Mouse (Mus musculus) spleen, adult 2 months (tissue): ENCODE results near the gene Reep6. TPM values are rescaled to one million over a fixed set of nuclear protein-coding genes. Genes with fewer than 3 reads are reported as not detected.
"Not testable (repeated sequence)": the region's sequence is repeated elsewhere in the genome, so short reads cannot be mapped to it uniquely, and the experiment has no call there.

Source experiments
- DNase-seq, 2 experiments: peaks; one replicate each; pipeline versions ENCODE4 v3.0.0 to v3.0.0-alpha.2; 2012 to 2021; ENCODE audit warnings: low spot score in 2 of 2, low read depth in 1 of 2
- H3K27ac ChIP-seq: fragments of 200-500 bp; 2 replicates; pipeline ENCODE4 v1.5.1; 2012; ENCODE audit warnings: low read length, inconsistent platforms; ENCODE audit not compliant: insufficient read depth
- H3K27me3 ChIP-seq: fragments of 200-500 bp; 2 replicates; pipeline ENCODE4 v1.6.1; 2012; ENCODE audit warnings: mild to moderate bottlenecking, moderate library complexity, low read length, inconsistent platforms; ENCODE audit not compliant: control insufficient read depth, insufficient read depth
- H3K36me3 ChIP-seq: fragments of 200-500 bp; 2 replicates; pipeline ENCODE4 v1.6.1; 2012; ENCODE audit warnings: mild to moderate bottlenecking, low read length, inconsistent platforms; ENCODE audit not compliant: control insufficient read depth, insufficient read depth
- H3K4me1 ChIP-seq: fragments of 200-500 bp; 2 replicates; pipeline ENCODE4 v1.6.1; 2011; ENCODE audit warnings: inconsistent platforms; ENCODE audit not compliant: control insufficient read depth, insufficient read depth, insufficient read length
- H3K4me3 ChIP-seq: fragments of 200-500 bp; 2 replicates; pipeline ENCODE4 v1.5.1; 2011; ENCODE audit warnings: mild to moderate bottlenecking, inconsistent platforms; ENCODE audit not compliant: insufficient read depth, insufficient read length; ENCODE audit errors: extremely low read depth
- CTCF ChIP-seq: fragments of 200-500 bp; IDR thresholded peaks from 2 replicates; pipeline ENCODE4 v1.5.1; 2011; ENCODE audit warnings: mild to moderate bottlenecking, inconsistent platforms; ENCODE audit not compliant: insufficient read depth, insufficient read length, insufficient replicate concordance; ENCODE audit errors: extremely low read depth
- POLR2A ChIP-seq: fragments of 200-500 bp; IDR thresholded peaks from 2 replicates; pipeline ENCODE4 v1.6.1; 2011; ENCODE audit warnings: low read depth, low read length, inconsistent platforms
- WGBS: fragments of 180-500 bp; shearing (Covaris S2); methylation state at CpG from one replicate; pipeline ENCODE4 v1.1.7; 2018; 5-methylcytosine and 5-hydroxymethylcytosine counted together
- polyA plus RNA-seq: library from polyadenylated mRNA; depleted of rRNA; stranded (reverse); fragments of >200 nt; gene quantifications from 2 replicates; pipeline ENCODE4 v1.2.3, GENCODE M21; 2012

The Reep6 gene
- polyA plus RNA-seq, 1 experiment: 2.1 TPM

GRCm38 (mm10) chr10:80343425-80343895 is 13.7 kb downstream of the Reep6 start:
- H3K4me3 ChIP-seq: no peak overlapping the region
- H3K27ac ChIP-seq: peak overlapping the region; percentile 24; the same call in 1 of the 2 replicates
- peaks cover 36% of the 10 kb centered on the region for H3K27me3 ChIP-seq
- WGBS: 29% methylated on average over 13 of the region's 13 CpGs
- peaks cover 30% of the 10 kb centered on the region for H3K4me1 ChIP-seq
- DNase-seq: no peak
- H3K36me3 ChIP-seq: no peaks in the 10 kb centered on the region
- TF ChIP-seq POLR2A (no peak), CTCF (no peak)

- no peak for TF ChIP-seq CTCF
- TF ChIP-seq POLR2A: no peak
- H3K27ac ChIP-seq: peak overlapping the region; percentile 73
- WGBS: 19% methylated on average over 9 of the region's 9 CpGs
- no peak for DNase-seq
- H3K4me1 ChIP-seq: peaks cover 31% of the 10 kb centered on the region
- H3K36me3 ChIP-seq: no peaks in the 10 kb centered on the region
- peaks cover 38% of the 10 kb centered on the region for H3K27me3 ChIP-seq
- H3K4me3 ChIP-seq: no peak overlapping the region
Measured at GRCm38 (mm10) chr10:80344131-80344661, 14.4 kb downstream of the Reep6 start.

- no peaks in the 10 kb centered on the region for H3K36me3 ChIP-seq
- no peak for DNase-seq
- under 1% methylated on average over 16 of the region's 16 CpGs for WGBS
- peaks cover 38% of the 10 kb centered on the region for H3K27me3 ChIP-seq
- TF ChIP-seq CTCF: no peak
- no peak for TF ChIP-seq POLR2A
- peaks cover 31% of the 10 kb centered on the region for H3K4me1 ChIP-seq
- no peak overlapping the region for H3K4me3 ChIP-seq
- peak overlapping the region; percentile 45; the same call in 1 of the 2 replicates for H3K27ac ChIP-seq
Measured at GRCm38 (mm10) chr10:80345122-80345521, 15.4 kb downstream of the Reep6 start.

GRCm38 (mm10) chr10:80345929-80346328 is 16.2 kb downstream of the Reep6 start:
- Histone ChIP-seq H3K27me3 (peaks cover 38% of the 10 kb centered on the region), H3K4me1 (peaks cover 28% of the 10 kb centered on the region)
- not testable (repeated sequence) for DNase-seq, H3K4me3 ChIP-seq, H3K36me3 ChIP-seq, H3K27ac ChIP-seq
- WGBS: 93% methylated on average over 6 of the region's 6 CpGs

GRCm38 (mm10) chr10:80347514-80347967 is 17.8 kb downstream of the Reep6 start:
- 13% methylated on average over 17 of the region's 17 CpGs for WGBS
- no peak for TF ChIP-seq POLR2A
- TF ChIP-seq CTCF: no peak
- Histone ChIP-seq H3K27ac (no peak overlapping the region), H3K4me3 (no peak overlapping the region; the same call in 1 of the 2 replicates), H3K36me3 (no peaks in the 10 kb centered on the region), H3K4me1 (peaks cover 15% of the 10 kb centered on the region), H3K27me3 (peaks cover 27% of the 10 kb centered on the region)
- no peak for DNase-seq

- Histone ChIP-seq H3K27ac (no peak within 1 kb of the TSS; the same call in 1 of the 2 replicates), H3K4me1 (peaks cover 11% of the 10 kb centered on the region), H3K27me3 (peaks cover 25% of the 10 kb centered on the region), H3K4me3 (peak within 1 kb of the TSS; percentile 39), H3K36me3 (no peaks in the 10 kb centered on the region)
- DNase-seq: peak in 1 of 2 experiments; percentile 51
- WGBS: 4% methylated on average over 40 of the region's 42 CpGs
- TF ChIP-seq CTCF: peak; percentile 90
- TF ChIP-seq POLR2A: no peak
Measured at GRCm38 (mm10) chr10:80348244-80348781, 18.6 kb downstream of the Reep6 start, which contains the start of gene Adamtsl5. Gene Adamtsl5 (minus strand): TSS chr10:80348412.

DNA sequence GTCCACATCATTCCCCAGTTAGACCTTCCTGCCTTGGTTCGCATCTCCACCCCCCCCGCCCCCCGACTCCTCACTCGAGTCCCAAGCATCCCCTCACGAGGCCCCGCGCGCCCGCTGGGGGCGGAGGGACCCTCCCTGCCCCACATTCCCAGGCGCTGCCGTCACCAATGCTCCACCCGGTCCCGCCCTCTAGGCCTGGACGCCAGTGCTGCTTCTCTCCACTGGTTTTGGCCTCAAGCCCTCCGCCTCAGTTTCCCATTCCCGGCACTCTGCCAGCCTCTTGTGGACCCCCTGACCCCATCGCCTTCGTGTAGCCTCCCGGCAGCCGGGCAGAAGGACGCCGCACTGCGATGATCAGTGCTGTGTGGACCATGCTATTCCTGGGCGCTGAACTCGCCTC is 19.2 kb downstream of the Reep6 start:
- Histone ChIP-seq H3K4me3 (no peak overlapping the region), H3K27me3 (peaks cover 25% of the 10 kb centered on the region), H3K36me3 (no peaks in the 10 kb centered on the region), H3K27ac (no peak overlapping the region), H3K4me1 (peaks cover 6% of the 10 kb centered on the region)
- TF ChIP-seq CTCF (no peak), POLR2A (no peak)
- DNase-seq: no peak
- 42% methylated on average over 26 of the region's 26 CpGs for WGBS
